Mouse (Mus musculus) retina, postnatal 7 days (tissue): ENCODE data around the gene Cactin.

Experiments used
- DNase-seq: peaks from one replicate; pipeline ENCODE4 v3.0.0-alpha.2; 2012; ENCODE audit warnings: low read depth, low spot score

Gene Cactin

GRCm38 (mm10) chr10:81365073-81365472 is 44.2 kb downstream of the Cactin start:
- no peak for DNase-seq

DNA sequence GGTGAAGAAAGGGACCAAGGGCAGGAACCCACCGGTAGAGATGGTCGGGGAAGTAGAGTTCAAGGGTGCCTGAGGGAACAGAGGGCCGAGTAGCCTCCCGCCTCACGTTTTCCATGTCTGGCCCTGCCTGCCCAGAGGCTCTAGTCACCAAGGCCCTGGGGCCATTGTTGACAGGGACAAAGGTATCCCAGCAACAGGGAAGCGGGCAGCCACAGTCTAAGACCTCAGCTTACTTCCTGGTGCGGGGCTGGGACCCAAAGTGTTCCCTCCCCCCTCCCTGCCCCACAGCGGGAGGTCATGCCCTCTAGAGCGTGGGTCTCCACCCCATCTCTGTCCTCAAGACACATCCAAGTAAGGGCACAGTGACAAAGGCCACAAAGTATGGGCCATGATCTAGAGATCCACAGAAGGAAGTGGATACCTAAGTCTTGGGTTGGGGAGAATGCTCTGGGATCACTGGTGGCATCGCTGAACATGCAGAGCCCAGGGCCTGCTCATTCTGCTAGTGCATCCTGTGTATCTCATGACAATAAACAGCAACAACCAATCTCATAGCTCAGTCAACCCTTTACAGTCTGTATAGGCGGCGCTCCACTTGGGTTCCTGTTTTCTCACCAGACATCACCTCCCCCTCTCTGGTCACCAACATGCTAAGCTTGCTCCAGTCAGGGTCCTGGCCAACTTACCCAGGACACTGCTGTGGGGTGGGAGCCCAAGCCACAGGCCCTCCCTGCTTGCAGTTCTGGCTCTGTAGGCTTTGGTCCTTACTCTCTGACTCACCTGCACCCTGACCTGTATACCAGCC is 45.0 kb downstream of the Cactin start, which contains the start of gene 4930404N11Rik:
Gene 4930404N11Rik, minus strand, starts transcription at position 145 of the 805 bp plus-strand sequence.
- DNase-seq, result no peak

DNA sequence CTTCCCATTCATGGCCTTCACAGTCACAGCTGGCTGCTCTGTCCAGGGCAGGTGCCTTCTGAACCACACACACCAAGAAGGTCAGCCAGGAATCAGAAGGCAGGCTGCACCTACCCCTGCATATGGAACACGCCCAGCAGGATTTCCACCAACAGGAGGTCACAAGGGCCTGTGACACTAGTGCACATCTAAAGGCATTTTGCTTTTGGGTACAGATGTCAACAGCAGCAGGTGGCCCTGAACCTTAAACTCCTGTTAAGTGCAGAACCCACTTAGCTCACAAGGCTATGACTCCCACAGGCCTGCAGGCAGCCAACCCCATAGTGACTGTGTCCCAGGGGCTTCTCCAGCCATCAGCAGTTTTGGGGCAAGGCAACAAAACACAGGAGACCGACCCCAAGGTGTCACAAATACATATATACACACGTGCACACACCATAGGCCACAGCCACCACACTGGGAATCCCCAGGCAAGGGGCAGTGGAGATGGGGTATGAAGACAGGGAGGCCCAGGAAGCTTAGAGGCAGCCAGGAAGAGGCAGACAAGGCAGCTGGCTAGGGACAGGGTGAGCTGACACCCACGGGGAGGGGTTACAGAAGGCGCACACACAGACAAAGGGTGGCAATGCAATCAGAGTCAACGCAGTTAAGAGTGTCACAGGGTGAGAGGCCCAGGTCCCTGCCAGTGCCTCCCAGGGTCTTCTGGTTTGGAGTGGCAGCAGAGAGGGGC is 45.7 kb downstream of the Cactin start:
- DNase-seq, result no peak

DNA sequence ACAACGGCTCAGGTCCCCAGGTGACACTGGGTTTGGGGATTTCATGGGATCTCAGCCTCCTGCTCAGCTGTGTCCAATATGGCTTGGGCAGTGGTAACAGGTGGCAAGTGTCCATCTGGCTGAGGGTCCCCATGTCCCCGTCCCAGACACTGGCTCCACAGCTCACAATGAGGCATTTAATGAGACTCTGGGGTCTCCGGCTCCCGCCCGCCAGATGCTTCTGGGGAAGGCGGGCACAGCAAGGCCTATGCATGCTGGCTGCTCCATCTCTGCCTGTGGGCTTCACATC is 46.2 kb downstream of the Cactin start:
- no peak for DNase-seq

GRCm38 (mm10) chr10:81375322-81375721 is 54.4 kb downstream of the Cactin start:
- no peak for DNase-seq
